Comparison of ENCODE assay signal across 32 mouse cellular contexts in genomic region chr2:145704738-145705137, GRCm38 (mm10).
"Had no signal": no experiment of that assay in that cellular context is flagged by ENCODE, and none has a peak within 500 bp of the region (broad histone marks: within the 10 kb centered on the region; RNA-seq: fewer than 3 reads in every experiment).

No protein-coding gene starts in this region.

- DNase-seq: heart, postnatal 10 days; heart, postnatal 36 days; heart, postnatal 4 days; kidney, adult 11 months; kidney, adult 18-20 months; kidney, adult 8-10 months; kidney, adult 9 months; kidney, postnatal 10 days; kidney, postnatal 14 days; kidney, postnatal 25 days; kidney, postnatal 36 days; kidney, postnatal 4 days; layer of hippocampus, adult 9-11 months; layer of hippocampus, postnatal 36 days had no signal

- H3K4me3 ChIP-seq: heart, embryonic 12.5 days; heart, embryonic 13.5 days; heart, embryonic 15.5 days; hindbrain, embryonic 10.5 days; hindbrain, embryonic 12.5 days; hindbrain, embryonic 13.5 days; hindbrain, embryonic 15.5 days; intestine, embryonic 15.5 days; kidney, embryonic 15.5 days; layer of hippocampus, adult 2 months; left cerebral cortex, adult 2 months had no signal

- H3K9ac ChIP-seq: heart, embryonic 12.5 days; heart, embryonic 13.5 days; heart, embryonic 15.5 days; hindbrain, embryonic 12.5 days; hindbrain, embryonic 13.5 days; hindbrain, embryonic 14.5 days; hindbrain, embryonic 15.5 days; intestine, embryonic 15.5 days; kidney, embryonic 15.5 days had no signal

- H3K27ac ChIP-seq: heart, embryonic 13.5 days; heart, embryonic 15.5 days; hindbrain, embryonic 10.5 days; hindbrain, embryonic 12.5 days; hindbrain, embryonic 13.5 days; hindbrain, embryonic 14.5 days; hindbrain, embryonic 15.5 days; hindbrain, postnatal 0 days; intestine, embryonic 15.5 days; kidney, embryonic 15.5 days; kidney, postnatal 0 days; layer of hippocampus, adult 2 months; left cerebral cortex, adult 2 months had no signal

- H3K36me3 ChIP-seq: heart, embryonic 12.5 days; heart, embryonic 15.5 days; hindbrain, embryonic 10.5 days; hindbrain, embryonic 12.5 days; hindbrain, embryonic 13.5 days; hindbrain, embryonic 15.5 days; intestine, embryonic 15.5 days had no signal

- ATAC-seq: hindbrain, embryonic 16.5 days; hindbrain, postnatal 0 days; inflammation-experienced regulatory T-cells, adult 6 months; intestine, embryonic 15.5 days; intestine, embryonic 16.5 days; intestine, postnatal 0 days had no signal

- H3K4me2 ChIP-seq: heart, embryonic 12.5 days; heart, embryonic 13.5 days; heart, embryonic 15.5 days; hindbrain, embryonic 12.5 days; hindbrain, embryonic 13.5 days; hindbrain, embryonic 14.5 days; hindbrain, embryonic 15.5 days; intestine, embryonic 15.5 days; kidney, embryonic 15.5 days had no signal

- H3K4me1 ChIP-seq: heart, embryonic 12.5 days; intestine, embryonic 15.5 days had no signal

- H3K27me3 ChIP-seq: heart, embryonic 12.5 days; heart, embryonic 13.5 days; heart, embryonic 15.5 days; hindbrain, embryonic 12.5 days; hindbrain, embryonic 13.5 days; hindbrain, embryonic 15.5 days; intestine, embryonic 15.5 days; kidney, embryonic 15.5 days had no signal

- H3K9me3 ChIP-seq: heart, embryonic 12.5 days; heart, embryonic 13.5 days; heart, embryonic 15.5 days; hindbrain, embryonic 10.5 days; hindbrain, embryonic 12.5 days; hindbrain, embryonic 13.5 days; hindbrain, embryonic 15.5 days; intestine, embryonic 15.5 days; kidney, embryonic 15.5 days had no signal
